Mouse (Mus musculus): ENCODE measurements around the gene Lrrc8e. TPM values are rescaled to one million over a fixed set of nuclear protein-coding genes. Genes with fewer than 3 reads are reported as not detected.

Gene Lrrc8e
- polyA plus RNA-seq, 1 experiment from 2014 or later: 2.8 TPM

- Histone ChIP-seq H3K9ac (ENCODE audit: low read depth, low read length) (peak within 1 kb of the TSS; percentile 84), H3K4me2 (ENCODE audit: low read depth, low read length) (peak within 1 kb of the TSS; percentile 84), H3K27ac (ENCODE audit: low read length) (peak within 1 kb of the TSS; percentile 99), H3K4me3 (ENCODE audit: low read length) (peak within 1 kb of the TSS; percentile 86), H3K27me3 (replicated peaks; ENCODE audit: control insufficient read depth, insufficient read depth, low read length) (no peaks in the 10 kb centered on the region), H3K36me3 (ENCODE audit: control insufficient read depth, insufficient read depth, low read length) (peaks cover 4% of the 10 kb centered on the region; the same call in 1 of the 2 replicates), H3K4me1 (ENCODE audit: control insufficient read depth, insufficient read depth, low read length) (peaks cover 29% of the 10 kb centered on the region), H3K9me3 (ENCODE audit: control insufficient read depth, low read length) (no peaks in the 10 kb centered on the region)
- ATAC-seq: peak; percentile 93
- WGBS: under 1% methylated on average over 71 of the region's 71 CpGs
Observed at GRCm38 (mm10) chr8:4238434-4239192, 12.0 kb downstream of the Lrrc8e start, which contains the start of the genes Map2k7 and Gm49320. Gene Map2k7 (plus strand): TSS chr8:4238740. Gene Gm49320 (plus strand): TSS chr8:4238865.

- peaks cover 11% of the 10 kb centered on the region for H3K36me3 ChIP-seq (ENCODE audit: control insufficient read depth, insufficient read depth, low read length)
- peak overlapping the region; percentile 84 for H3K9ac ChIP-seq (ENCODE audit: low read depth, low read length)
- H3K4me1 ChIP-seq (ENCODE audit: control insufficient read depth, insufficient read depth, low read length): peaks cover 29% of the 10 kb centered on the region
- 10% methylated on average over 19 of the region's 19 CpGs for WGBS
- peak overlapping the region; percentile 86 for H3K4me3 ChIP-seq (ENCODE audit: low read length)
- peak overlapping the region; percentile 84 for H3K4me2 ChIP-seq (ENCODE audit: low read depth, low read length)
- H3K9me3 ChIP-seq (ENCODE audit: control insufficient read depth, low read length): no peaks in the 10 kb centered on the region
- peak; percentile 45 for ATAC-seq
- peak overlapping the region; percentile 93 for H3K27ac ChIP-seq (ENCODE audit: low read length)
- H3K27me3 ChIP-seq (replicated peaks; ENCODE audit: control insufficient read depth, insufficient read depth, low read length): no peaks in the 10 kb centered on the region
Observed at GRCm38 (mm10) chr8:4239193-4239890, 12.7 kb downstream of the Lrrc8e start.

- no peaks in the 10 kb centered on the region for H3K27me3 ChIP-seq (replicated peaks; ENCODE audit: control insufficient read depth, insufficient read depth, low read length)
- H3K9me3 ChIP-seq (ENCODE audit: control insufficient read depth, low read length): no peaks in the 10 kb centered on the region
- peaks cover 21% of the 10 kb centered on the region for H3K4me1 ChIP-seq (ENCODE audit: control insufficient read depth, insufficient read depth, low read length)
- H3K27ac ChIP-seq (ENCODE audit: low read length): no peak overlapping the region
- no peak for ATAC-seq
- H3K4me3 ChIP-seq (ENCODE audit: low read length): no peak overlapping the region
- whole genome bisulfite sequencing: 95% methylated on average over 5 of the region's 5 CpGs
- no peak overlapping the region for H3K4me2 ChIP-seq (ENCODE audit: low read depth, low read length)
- H3K9ac ChIP-seq (ENCODE audit: low read depth, low read length): no peak overlapping the region
- peaks cover 25% of the 10 kb centered on the region for H3K36me3 ChIP-seq (ENCODE audit: control insufficient read depth, insufficient read depth, low read length)
Observed at GRCm38 (mm10) chr8:4245061-4245460, 18.4 kb downstream of the Lrrc8e start.

GRCm38 (mm10) chr8:4245737-4246136 lies 19.1 kb downstream of the Lrrc8e start:
- Histone ChIP-seq H3K27me3 (replicated peaks; ENCODE audit: control insufficient read depth, insufficient read depth, low read length) (no peaks in the 10 kb centered on the region), H3K4me2 (ENCODE audit: low read depth, low read length) (no peak overlapping the region), H3K4me1 (ENCODE audit: control insufficient read depth, insufficient read depth, low read length) (peaks cover 16% of the 10 kb centered on the region; the same call in 1 of the 2 replicates), H3K27ac (ENCODE audit: low read length) (no peak overlapping the region), H3K9ac (ENCODE audit: low read depth, low read length) (no peak overlapping the region), H3K9me3 (ENCODE audit: control insufficient read depth, low read length) (no peaks in the 10 kb centered on the region), H3K36me3 (ENCODE audit: control insufficient read depth, insufficient read depth, low read length) (peaks cover 25% of the 10 kb centered on the region), H3K4me3 (ENCODE audit: low read length) (no peak overlapping the region)
- no peak for ATAC-seq
- 84% methylated on average over 13 of the region's 13 CpGs for WGBS

- H3K9ac ChIP-seq (ENCODE audit: low read depth, low read length): no peak overlapping the region
- H3K4me2 ChIP-seq (ENCODE audit: low read depth, low read length): no peak overlapping the region
- no peak overlapping the region for H3K27ac ChIP-seq (ENCODE audit: low read length)
- no peak overlapping the region for H3K4me3 ChIP-seq (ENCODE audit: low read length)
- H3K36me3 ChIP-seq (ENCODE audit: control insufficient read depth, insufficient read depth, low read length): peaks cover 25% of the 10 kb centered on the region
- no peak for ATAC-seq
- no peaks in the 10 kb centered on the region for H3K27me3 ChIP-seq (replicated peaks; ENCODE audit: control insufficient read depth, insufficient read depth, low read length)
- H3K9me3 ChIP-seq (ENCODE audit: control insufficient read depth, low read length): no peaks in the 10 kb centered on the region
- 75% methylated on average over 8 of the region's 8 CpGs for WGBS
- H3K4me1 ChIP-seq (ENCODE audit: control insufficient read depth, insufficient read depth, low read length): peaks cover 8% of the 10 kb centered on the region
Observed at GRCm38 (mm10) chr8:4247241-4247640, 20.6 kb downstream of the Lrrc8e start.

GRCm38 (mm10) chr8:4247951-4248540 lies 21.4 kb downstream of the Lrrc8e start, which contains the start of gene Tgfbr3l:
Gene Tgfbr3l (plus strand): TSS chr8:4248214.
- no peak within 1 kb of the TSS; the same call in 1 of the 2 replicates for H3K27ac ChIP-seq (ENCODE audit: low read length)
- H3K36me3 ChIP-seq (ENCODE audit: control insufficient read depth, insufficient read depth, low read length): peaks cover 24% of the 10 kb centered on the region
- H3K4me1 ChIP-seq (ENCODE audit: control insufficient read depth, insufficient read depth, low read length): peaks cover 12% of the 10 kb centered on the region
- no peak within 1 kb of the TSS for H3K4me3 ChIP-seq (ENCODE audit: low read length)
- no peak for ATAC-seq
- 75% methylated on average over 15 of the region's 15 CpGs for WGBS
- H3K27me3 ChIP-seq (replicated peaks; ENCODE audit: control insufficient read depth, insufficient read depth, low read length): no peaks in the 10 kb centered on the region
- peak within 1 kb of the TSS; percentile 25; the same call in 1 of the 2 replicates for H3K9ac ChIP-seq (ENCODE audit: low read depth, low read length)
- H3K4me2 ChIP-seq (ENCODE audit: low read depth, low read length): no peak within 1 kb of the TSS
- no peaks in the 10 kb centered on the region for H3K9me3 ChIP-seq (ENCODE audit: control insufficient read depth, low read length)

- Histone ChIP-seq H3K27ac (ENCODE audit: low read length) (no peak overlapping the region), H3K4me1 (ENCODE audit: control insufficient read depth, insufficient read depth, low read length) (peaks cover 19% of the 10 kb centered on the region), H3K9me3 (ENCODE audit: control insufficient read depth, low read length) (no peaks in the 10 kb centered on the region), H3K9ac (ENCODE audit: low read depth, low read length) (peak overlapping the region; percentile 25; the same call in 1 of the 2 replicates), H3K4me2 (ENCODE audit: low read depth, low read length) (no peak overlapping the region), H3K27me3 (replicated peaks; ENCODE audit: control insufficient read depth, insufficient read depth, low read length) (no peaks in the 10 kb centered on the region), H3K36me3 (ENCODE audit: control insufficient read depth, insufficient read depth, low read length) (peaks cover 16% of the 10 kb centered on the region), H3K4me3 (ENCODE audit: low read length) (no peak overlapping the region)
- 23% methylated on average over 29 of the region's 29 CpGs for WGBS
- ATAC-seq: no peak
Observed at GRCm38 (mm10) chr8:4249213-4249612, 22.6 kb downstream of the Lrrc8e start.

- Histone ChIP-seq H3K4me1 (ENCODE audit: control insufficient read depth, insufficient read depth, low read length) (peaks cover 20% of the 10 kb centered on the region), H3K27ac (ENCODE audit: low read length) (no peak overlapping the region), H3K36me3 (ENCODE audit: control insufficient read depth, insufficient read depth, low read length) (peaks cover 10% of the 10 kb centered on the region), H3K27me3 (replicated peaks; ENCODE audit: control insufficient read depth, insufficient read depth, low read length) (no peaks in the 10 kb centered on the region), H3K4me2 (ENCODE audit: low read depth, low read length) (no peak overlapping the region), H3K9ac (ENCODE audit: low read depth, low read length) (no peak overlapping the region), H3K9me3 (ENCODE audit: control insufficient read depth, low read length) (no peaks in the 10 kb centered on the region), H3K4me3 (ENCODE audit: low read length) (no peak overlapping the region)
- WGBS: 39% methylated on average over 26 of the region's 26 CpGs
- peak; percentile 26 for ATAC-seq
Observed at GRCm38 (mm10) chr8:4250306-4250970, 23.8 kb downstream of the Lrrc8e start.
